Mouse (Mus musculus): ENCODE measurements at regions not wholly inside any gene's neighbourhood (a gene's known extent, or its start where the extent isn't known, plus 50 kb on each side); places are given as distances from the start of the nearest gene placed in this dataset.
A peak's percentile ranks its signal among the peaks of the same experiment; 100 is the strongest.

- WGBS, result 88% methylated on average over 2 of the region's 2 CpGs
- Histone ChIP-seq H3K4me2 (replicated peaks) (no peak overlapping the region), H3K27me3 (0 out of 2 replicates have a peak, but pooled peaks cover 4% of the 10 kb centered on the region), H3K36me3 (no peaks in the 10 kb centered on the region), H3K4me3 (no peak overlapping the region), H3K9me3 (0 out of 2 replicates have a peak, but pooled peaks cover 3% of the 10 kb centered on the region), H3K9ac (no peak overlapping the region), H3K4me1 (peaks cover 3% of the 10 kb centered on the region; the same call in 1 of the 2 replicates), H3K27ac (no peak overlapping the region)
- ATAC-seq (ENCODE audit: low FRiP score, low read depth), result no peak
Observed at GRCm38 (mm10) chr1:159398643-159399042, 124.9 kb upstream of the Tnr start.

GRCm38 (mm10) chr1:159406317-159406716 lies 117.3 kb upstream of the Tnr start:
- Histone ChIP-seq H3K4me2 (replicated peaks) (no peak overlapping the region), H3K9me3 (0 out of 2 replicates have a peak, but pooled peaks cover 3% of the 10 kb centered on the region), H3K4me1 (peaks cover 12% of the 10 kb centered on the region), H3K27ac (no peak overlapping the region), H3K9ac (no peak overlapping the region), H3K27me3 (no peaks in the 10 kb centered on the region), H3K36me3 (no peaks in the 10 kb centered on the region), H3K4me3 (no peak overlapping the region)
- WGBS, result 70% methylated on average over 7 of the region's 7 CpGs
- ATAC-seq (ENCODE audit: low FRiP score, low read depth), result no peak

- Histone ChIP-seq H3K36me3 (no peaks in the 10 kb centered on the region), H3K9me3 (0 out of 2 replicates have a peak, but pooled peaks cover 3% of the 10 kb centered on the region), H3K9ac (no peak overlapping the region), H3K27ac (no peak overlapping the region), H3K4me1 (peaks cover 12% of the 10 kb centered on the region), H3K4me3 (no peak overlapping the region), H3K4me2 (replicated peaks) (no peak overlapping the region), H3K27me3 (no peaks in the 10 kb centered on the region)
- ATAC-seq (ENCODE audit: low FRiP score, low read depth), result no peak
Observed at GRCm38 (mm10) chr1:159406781-159407180, 116.8 kb upstream of the Tnr start.

GRCm38 (mm10) chr1:159413374-159413773 lies 110.2 kb upstream of the Tnr start:
- Histone ChIP-seq H3K9me3 (no peaks in the 10 kb centered on the region), H3K4me1 (peaks cover 18% of the 10 kb centered on the region), H3K9ac (no peak overlapping the region), H3K36me3 (no peaks in the 10 kb centered on the region), H3K4me2 (replicated peaks) (no peak overlapping the region), H3K27ac (no peak overlapping the region), H3K4me3 (no peak overlapping the region), H3K27me3 (no peaks in the 10 kb centered on the region)
- WGBS, result 77% methylated on average over 5 of the region's 5 CpGs
- no peak for ATAC-seq (ENCODE audit: low FRiP score, low read depth)

GRCm38 (mm10) chr1:159415656-159416055 lies 107.9 kb upstream of the Tnr start:
- H3K36me3 ChIP-seq, result no peaks in the 10 kb centered on the region
- no peak overlapping the region for H3K4me2 ChIP-seq (replicated peaks)
- H3K9ac ChIP-seq, result no peak overlapping the region
- no peaks in the 10 kb centered on the region for H3K9me3 ChIP-seq
- no peaks in the 10 kb centered on the region for H3K27me3 ChIP-seq
- ATAC-seq (ENCODE audit: low FRiP score, low read depth), result no peak
- H3K4me3 ChIP-seq, result no peak overlapping the region
- H3K27ac ChIP-seq, result no peak overlapping the region
- 62% methylated on average over 3 of the region's 3 CpGs for WGBS
- H3K4me1 ChIP-seq, result peaks cover 16% of the 10 kb centered on the region

GRCm38 (mm10) chr1:159417176-159417575 lies 106.4 kb upstream of the Tnr start:
- Histone ChIP-seq H3K4me1 (peaks cover 16% of the 10 kb centered on the region), H3K27ac (no peak overlapping the region), H3K9ac (no peak overlapping the region), H3K27me3 (no peaks in the 10 kb centered on the region), H3K36me3 (no peaks in the 10 kb centered on the region), H3K9me3 (no peaks in the 10 kb centered on the region), H3K4me3 (no peak overlapping the region), H3K4me2 (replicated peaks) (no peak overlapping the region)
- 67% methylated on average over 5 of the region's 5 CpGs for WGBS
- ATAC-seq (ENCODE audit: low FRiP score, low read depth), result peak; percentile 46; the same call in 1 of the 2 replicates

- WGBS, result 58% methylated on average over 6 of the region's 7 CpGs
- H3K27me3 ChIP-seq, result no peaks in the 10 kb centered on the region
- ATAC-seq (ENCODE audit: low FRiP score, low read depth), result no peak
- no peak overlapping the region for H3K9ac ChIP-seq
- H3K4me3 ChIP-seq, result no peak overlapping the region
- H3K36me3 ChIP-seq, result no peaks in the 10 kb centered on the region
- H3K4me2 ChIP-seq (replicated peaks), result no peak overlapping the region
- no peaks in the 10 kb centered on the region for H3K9me3 ChIP-seq
- no peak overlapping the region for H3K27ac ChIP-seq
- H3K4me1 ChIP-seq, result peaks cover 16% of the 10 kb centered on the region
Observed at GRCm38 (mm10) chr1:159419301-159419965, 104.1 kb upstream of the Tnr start.

GRCm38 (mm10) chr1:159420189-159420588 lies 103.4 kb upstream of the Tnr start:
- WGBS, result 97% methylated on average over 5 of the region's 5 CpGs
- ATAC-seq (ENCODE audit: low FRiP score, low read depth), result no peak
- Histone ChIP-seq H3K4me2 (replicated peaks) (no peak overlapping the region), H3K9me3 (no peaks in the 10 kb centered on the region), H3K9ac (no peak overlapping the region), H3K4me1 (peaks cover 16% of the 10 kb centered on the region), H3K27ac (no peak overlapping the region), H3K4me3 (no peak overlapping the region), H3K27me3 (no peaks in the 10 kb centered on the region), H3K36me3 (no peaks in the 10 kb centered on the region)

GRCm38 (mm10) chr1:159423694-159424093 lies 99.9 kb upstream of the Tnr start:
- Histone ChIP-seq H3K4me3 (no peak overlapping the region), H3K9me3 (no peaks in the 10 kb centered on the region), H3K27ac (no peak overlapping the region), H3K36me3 (no peaks in the 10 kb centered on the region), H3K27me3 (no peaks in the 10 kb centered on the region), H3K4me2 (replicated peaks) (no peak overlapping the region), H3K9ac (no peak overlapping the region), H3K4me1 (0 out of 2 replicates have a peak, but pooled peaks cover 2% of the 10 kb centered on the region)
- ATAC-seq (ENCODE audit: low FRiP score, low read depth), result no peak
- WGBS, result 91% methylated on average over 5 of the region's 5 CpGs

GRCm38 (mm10) chr1:159429926-159430325 lies 93.6 kb upstream of the Tnr start:
- Histone ChIP-seq H3K36me3 (no peaks in the 10 kb centered on the region), H3K9me3 (no peaks in the 10 kb centered on the region), H3K27me3 (no peaks in the 10 kb centered on the region), H3K9ac (no peak overlapping the region), H3K4me3 (no peak overlapping the region), H3K4me2 (replicated peaks) (no peak overlapping the region), H3K4me1 (no peaks in the 10 kb centered on the region), H3K27ac (no peak overlapping the region)
- ATAC-seq (ENCODE audit: low FRiP score, low read depth), result no peak

- 77% methylated on average over 4 of the region's 4 CpGs for WGBS
- no peak overlapping the region for H3K4me2 ChIP-seq (replicated peaks)
- no peak overlapping the region for H3K4me3 ChIP-seq
- ATAC-seq (ENCODE audit: low FRiP score, low read depth), result no peak
- H3K27ac ChIP-seq, result no peak overlapping the region
- no peaks in the 10 kb centered on the region for H3K36me3 ChIP-seq
- no peaks in the 10 kb centered on the region for H3K4me1 ChIP-seq
- no peaks in the 10 kb centered on the region for H3K9me3 ChIP-seq
- H3K9ac ChIP-seq, result no peak overlapping the region
- no peaks in the 10 kb centered on the region for H3K27me3 ChIP-seq
Observed at GRCm38 (mm10) chr1:159433521-159433920, 90.0 kb upstream of the Tnr start.

- WGBS, result 49% methylated on average over 1 of the region's 1 CpGs
- Histone ChIP-seq H3K9me3 (no peaks in the 10 kb centered on the region), H3K36me3 (no peaks in the 10 kb centered on the region), H3K27me3 (no peaks in the 10 kb centered on the region), H3K4me1 (no peaks in the 10 kb centered on the region), H3K9ac (no peak overlapping the region), H3K4me2 (replicated peaks) (no peak overlapping the region), H3K27ac (no peak overlapping the region), H3K4me3 (no peak overlapping the region)
- ATAC-seq (ENCODE audit: low FRiP score, low read depth), result no peak
Observed at GRCm38 (mm10) chr1:159440770-159441169, 82.8 kb upstream of the Tnr start.

- Histone ChIP-seq H3K4me1 (no peaks in the 10 kb centered on the region), H3K27ac (no peak overlapping the region), H3K9me3 (no peaks in the 10 kb centered on the region), H3K4me3 (no peak overlapping the region), H3K36me3 (no peaks in the 10 kb centered on the region), H3K9ac (no peak overlapping the region), H3K27me3 (no peaks in the 10 kb centered on the region), H3K4me2 (replicated peaks) (no peak overlapping the region)
- no peak; the same call in 1 of the 2 replicates for ATAC-seq (ENCODE audit: low FRiP score, low read depth)
- WGBS, result 51% methylated on average over 1 of the region's 1 CpGs
Observed at GRCm38 (mm10) chr1:159444093-159444492, 79.5 kb upstream of the Tnr start.

All from limb, embryonic 13.5 days (tissue).